Mouse (Mus musculus): ENCODE measurements around the gene Tspan5. TPM values are rescaled to one million over a fixed set of nuclear protein-coding genes. Genes with fewer than 3 reads are reported as not detected.

Tspan5 gene
- polyA plus RNA-seq, 1 experiment, result 23.8 TPM

- 91% methylated on average over 8 of the region's 8 CpGs for WGBS
- TF ChIP-seq CTCF (conservative IDR thresholded peaks at IDR 0.05; ENCODE audit: insufficient read depth, insufficient read length, low read depth, low read length) (no peak), POLR2A (IDR thresholded peaks at IDR 0.05; ENCODE audit: low read depth, low read length) (no peak)
Measured at GRCm38 (mm10) chr3:138926161-138926560, 184.2 kb downstream of the Tspan5 start.

GRCm38 (mm10) chr3:138927437-138927836 is 185.4 kb downstream of the Tspan5 start:
- DNase-seq, result no peak
- WGBS, result 92% methylated on average over 4 of the region's 4 CpGs
- H3K36me3 ChIP-seq (ENCODE audit: control insufficient read depth, insufficient read depth, low read length), result no peaks in the 10 kb centered on the region; the same call in 1 of the 2 replicates

More at GRCm38 (mm10) chr3:138926161-138926560, 184.2 kb downstream of the Tspan5 start:
- Histone ChIP-seq H3K36me3 (ENCODE audit: control insufficient read depth, insufficient read depth, low read length) (no peaks in the 10 kb centered on the region; the same call in 1 of the 2 replicates), H3K27ac (ENCODE audit: insufficient read depth, low read depth, low read length) (no peak overlapping the region), H3K4me1 (ENCODE audit: control insufficient read depth, insufficient read depth, low read length) (no peaks in the 10 kb centered on the region), H3K27me3 (replicated peaks; ENCODE audit: control insufficient read depth, insufficient read depth, low read length) (no peaks in the 10 kb centered on the region), H3K4me3 (ENCODE audit: insufficient read depth, low read depth, low read length) (no peak overlapping the region)
- no peak for DNase-seq

GRCm38 (mm10) chr3:138936780-138937179 is 194.8 kb downstream of the Tspan5 start:
- no peak for DNase-seq
- peaks cover 1% of the 10 kb centered on the region for H3K36me3 ChIP-seq (ENCODE audit: control insufficient read depth, insufficient read depth, low read length)
- H3K4me3 ChIP-seq (ENCODE audit: insufficient read depth, low read depth, low read length), result no peak overlapping the region
- WGBS, result 90% methylated on average over 8 of the region's 8 CpGs
- H3K4me1 ChIP-seq (ENCODE audit: control insufficient read depth, insufficient read depth, low read length), result no peaks in the 10 kb centered on the region
- no peaks in the 10 kb centered on the region for H3K27me3 ChIP-seq (replicated peaks; ENCODE audit: control insufficient read depth, insufficient read depth, low read length)
- H3K27ac ChIP-seq (ENCODE audit: insufficient read depth, low read depth, low read length), result no peak overlapping the region
- TF ChIP-seq POLR2A (IDR thresholded peaks at IDR 0.05; ENCODE audit: low read depth, low read length), result no peak
- TF ChIP-seq CTCF (conservative IDR thresholded peaks at IDR 0.05; ENCODE audit: insufficient read depth, insufficient read length, low read depth, low read length), result no peak

More at GRCm38 (mm10) chr3:138927437-138927836, 185.4 kb downstream of the Tspan5 start:
- Histone ChIP-seq H3K27me3 (replicated peaks; ENCODE audit: control insufficient read depth, insufficient read depth, low read length) (no peaks in the 10 kb centered on the region), H3K4me1 (ENCODE audit: control insufficient read depth, insufficient read depth, low read length) (no peaks in the 10 kb centered on the region), H3K27ac (ENCODE audit: insufficient read depth, low read depth, low read length) (no peak overlapping the region), H3K4me3 (ENCODE audit: insufficient read depth, low read depth, low read length) (no peak overlapping the region)
- TF ChIP-seq CTCF (conservative IDR thresholded peaks at IDR 0.05; ENCODE audit: insufficient read depth, insufficient read length, low read depth, low read length) (no peak), POLR2A (IDR thresholded peaks at IDR 0.05; ENCODE audit: low read depth, low read length) (no peak)

- no peak for TF ChIP-seq POLR2A (IDR thresholded peaks at IDR 0.05; ENCODE audit: low read depth, low read length)
- TF ChIP-seq CTCF (conservative IDR thresholded peaks at IDR 0.05; ENCODE audit: insufficient read depth, insufficient read length, low read depth, low read length), result no peak
- Histone ChIP-seq H3K4me3 (ENCODE audit: insufficient read depth, low read depth, low read length) (no peak overlapping the region), H3K27me3 (replicated peaks; ENCODE audit: control insufficient read depth, insufficient read depth, low read length) (no peaks in the 10 kb centered on the region), H3K4me1 (ENCODE audit: control insufficient read depth, insufficient read depth, low read length) (no peaks in the 10 kb centered on the region), H3K27ac (ENCODE audit: insufficient read depth, low read depth, low read length) (no peak overlapping the region), H3K36me3 (ENCODE audit: control insufficient read depth, insufficient read depth, low read length) (peaks cover 1% of the 10 kb centered on the region)
- WGBS, result 95% methylated on average over 10 of the region's 10 CpGs
- no peak for DNase-seq
Measured at GRCm38 (mm10) chr3:138937241-138937640, 195.2 kb downstream of the Tspan5 start.

GRCm38 (mm10) chr3:138941604-138942003 is 199.6 kb downstream of the Tspan5 start:
- Histone ChIP-seq H3K36me3 (ENCODE audit: control insufficient read depth, insufficient read depth, low read length) (peaks cover 6% of the 10 kb centered on the region), H3K27ac (ENCODE audit: insufficient read depth, low read depth, low read length) (no peak overlapping the region), H3K27me3 (replicated peaks; ENCODE audit: control insufficient read depth, insufficient read depth, low read length) (no peaks in the 10 kb centered on the region), H3K4me1 (ENCODE audit: control insufficient read depth, insufficient read depth, low read length) (no peaks in the 10 kb centered on the region), H3K4me3 (ENCODE audit: insufficient read depth, low read depth, low read length) (no peak overlapping the region)
- WGBS, result 73% methylated on average over 9 of the region's 9 CpGs
- TF ChIP-seq POLR2A (IDR thresholded peaks at IDR 0.05; ENCODE audit: low read depth, low read length), result no peak
- TF ChIP-seq CTCF (conservative IDR thresholded peaks at IDR 0.05; ENCODE audit: insufficient read depth, insufficient read length, low read depth, low read length), result no peak
- DNase-seq, result no peak

- Histone ChIP-seq H3K36me3 (ENCODE audit: control insufficient read depth, insufficient read depth, low read length) (peaks cover 5% of the 10 kb centered on the region), H3K27me3 (replicated peaks; ENCODE audit: control insufficient read depth, insufficient read depth, low read length) (no peaks in the 10 kb centered on the region), H3K4me1 (ENCODE audit: control insufficient read depth, insufficient read depth, low read length) (no peaks in the 10 kb centered on the region), H3K4me3 (ENCODE audit: insufficient read depth, low read depth, low read length) (no peak overlapping the region), H3K27ac (ENCODE audit: insufficient read depth, low read depth, low read length) (no peak overlapping the region)
- 96% methylated on average over 3 of the region's 3 CpGs for WGBS
- no peak for TF ChIP-seq POLR2A (IDR thresholded peaks at IDR 0.05; ENCODE audit: low read depth, low read length)
- no peak for TF ChIP-seq CTCF (conservative IDR thresholded peaks at IDR 0.05; ENCODE audit: insufficient read depth, insufficient read length, low read depth, low read length)
- no peak for DNase-seq
Measured at GRCm38 (mm10) chr3:138945516-138945915, 203.5 kb downstream of the Tspan5 start.

- no peaks in the 10 kb centered on the region for H3K27me3 ChIP-seq (replicated peaks; ENCODE audit: control insufficient read depth, insufficient read depth, low read length)
- WGBS, result 91% methylated on average over 9 of the region's 9 CpGs
- no peak overlapping the region for H3K27ac ChIP-seq (ENCODE audit: insufficient read depth, low read depth, low read length)
- H3K4me1 ChIP-seq (ENCODE audit: control insufficient read depth, insufficient read depth, low read length), result no peaks in the 10 kb centered on the region
- peaks cover 5% of the 10 kb centered on the region for H3K36me3 ChIP-seq (ENCODE audit: control insufficient read depth, insufficient read depth, low read length)
- DNase-seq, result no peak
- H3K4me3 ChIP-seq (ENCODE audit: insufficient read depth, low read depth, low read length), result no peak overlapping the region
- TF ChIP-seq POLR2A (IDR thresholded peaks at IDR 0.05; ENCODE audit: low read depth, low read length) (no peak), CTCF (conservative IDR thresholded peaks at IDR 0.05; ENCODE audit: insufficient read depth, insufficient read length, low read depth, low read length) (no peak)
Measured at GRCm38 (mm10) chr3:138949081-138949480, 207.1 kb downstream of the Tspan5 start.
